Mouse (Mus musculus) cortical plate, adult 2 months (tissue): ENCODE data around the gene Trib3.

ENCODE experiments used
- CTCF ChIP-seq: fragments of 200-500 bp; IDR thresholded peaks from 2 replicates; pipeline ENCODE4 v1.5.1; 2011; ENCODE audit warnings: mild to moderate bottlenecking, control low read depth, low read length; ENCODE audit not compliant: insufficient read depth; ENCODE audit errors: extremely low read depth
- POLR2A ChIP-seq: fragments of 200-500 bp; IDR thresholded peaks from 2 replicates; pipeline ENCODE4 v1.6.1; 2011; ENCODE audit warnings: mild to moderate bottlenecking, low read length, control low read depth; ENCODE audit not compliant: insufficient read depth; ENCODE audit errors: extremely low read depth

DNA sequence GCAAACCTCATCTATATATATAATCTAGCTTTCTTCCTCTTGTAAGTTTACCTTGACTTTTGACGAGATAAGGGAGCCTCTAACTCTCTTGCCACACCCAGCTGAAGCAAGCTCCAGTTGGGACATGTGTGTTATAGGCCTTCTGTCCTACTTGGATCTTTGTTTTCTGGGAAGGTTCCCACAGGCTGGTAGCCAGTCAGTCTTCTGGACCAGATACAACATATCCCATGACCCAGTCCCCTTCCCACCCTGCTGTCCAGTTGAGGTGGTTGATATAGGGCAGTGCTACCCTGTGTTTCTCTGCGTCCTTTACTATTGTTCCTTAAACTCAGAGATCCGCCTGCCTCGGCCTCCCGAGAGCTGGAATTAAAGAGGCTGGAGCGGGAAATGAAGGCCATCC is 38.4 kb downstream of the Trib3 start:
- no peak for TF ChIP-seq CTCF
- no peak for TF ChIP-seq POLR2A
